Mouse (Mus musculus) CD4-positive, CD25-positive, alpha-beta regulatory T cell, adult 4 months (primary cell): ENCODE results near the gene Chst7. TPM values are rescaled to one million over a fixed set of nuclear protein-coding genes. Genes with fewer than 3 reads are reported as not detected.

Experiments
- ATAC-seq: one replicate; pipeline ENCODE4 v1.8.0; 2017
- polyA plus RNA-seq, 2 experiments: library from polyadenylated mRNA; unstranded; fragments of 100-300 nt; shearing (Covaris generic); gene quantifications; one replicate each; pipeline ENCODE4 v1.2.1; 2017

The Chst7 gene
- under 1 TPM in 1 of 2 experiments, not detected in 1; 0.27 TPM for polyA plus RNA-seq

GRCm38 (mm10) chrX:20059381-20059971 lies at the start of gene Chst7:
Gene Chst7, plus strand, starts transcription at chrX:20059560.
- no peak for ATAC-seq

- no peak for ATAC-seq
Measured at GRCm38 (mm10) chrX:20012211-20012610, 47.1 kb upstream of the Chst7 start.

- ATAC-seq = no peak
Measured at GRCm38 (mm10) chrX:20020942-20021341, 38.4 kb upstream of the Chst7 start.

GRCm38 (mm10) chrX:20060096-20060768 lies 872 bp downstream of the Chst7 start:
- ATAC-seq = no peak

GRCm38 (mm10) chrX:20060769-20061315 lies 1.5 kb downstream of the Chst7 start:
- ATAC-seq = no peak

- no peak for ATAC-seq
Measured at GRCm38 (mm10) chrX:20061764-20062480, 2.6 kb downstream of the Chst7 start.

- no peak for ATAC-seq
Measured at GRCm38 (mm10) chrX:20066636-20067035, 7.3 kb downstream of the Chst7 start.

GRCm38 (mm10) chrX:20070196-20070595 lies 10.8 kb downstream of the Chst7 start:
- ATAC-seq = no peak

- no peak for ATAC-seq
Measured at GRCm38 (mm10) chrX:20117717-20118116, 58.4 kb downstream of the Chst7 start.

GRCm38 (mm10) chrX:20125481-20125880 lies 66.1 kb downstream of the Chst7 start:
- ATAC-seq = no peak

GRCm38 (mm10) chrX:20128951-20129350 lies 69.6 kb downstream of the Chst7 start:
- no peak for ATAC-seq

GRCm38 (mm10) chrX:20129466-20129865 lies 70.1 kb downstream of the Chst7 start:
- ATAC-seq = no peak

Other genes starting within 250 kb of the Chst7 start
- 1 to 10 TPM; 4.7 to 5.7 TPM for gene Slc9a7, start 232.2 kb downstream of the Chst7 start, polyA plus RNA-seq